Mouse (Mus musculus) olfactory bulb, adult 2 months (tissue): ENCODE measurements at regions not wholly inside any gene's neighbourhood (a gene's known extent, or its start where the extent isn't known, plus 50 kb on each side); places are given as distances from the start of the nearest gene placed in this dataset.

ENCODE experiments used
- CTCF ChIP-seq: fragments of 200-500 bp; IDR thresholded peaks from 2 replicates; pipeline ENCODE4 v1.5.1; 2012; ENCODE audit warnings: low read depth, mild to moderate bottlenecking, low read length, moderate library complexity; ENCODE audit not compliant: insufficient read depth
- POLR2A ChIP-seq: fragments of 200-500 bp; IDR thresholded peaks from 2 replicates; pipeline ENCODE4 v1.6.1; 2012; ENCODE audit warnings: mild to moderate bottlenecking, low read depth, low read length, moderate library complexity; ENCODE audit not compliant: insufficient read depth

- TF ChIP-seq CTCF (no peak), POLR2A (no peak)
Measured at GRCm38 (mm10) chr4:31171190-31171589, 792.7 kb upstream of the Map3k7 start.
